8 mouse cellular contexts compared by ENCODE assay signal in genomic region chr6:86694465-86694864, GRCm38 (mm10). TPM values are rescaled to one million over a fixed set of nuclear protein-coding genes. Genes with fewer than 3 reads are reported as not detected.
DNase-seq lines count a peak whose midpoint lies in the region; ATAC-seq and TF ChIP-seq lines count a peak whose summit lies in the region.

No protein-coding gene starts in this region.

- peak in 1 of 2 experiments; percentile 59 for DNase-seq in layer of hippocampus, adult 2 months (ENCODE audit: low spot score in 2 of 2)
- DNase-seq in layer of hippocampus, adult 9-10 months (ENCODE audit: low spot score) = no peak
- DNase-seq in ES-E14 (ENCODE audit: low read depth, low spot score) = peak; percentile 70
- peak; percentile 59 to 69 for DNase-seq in adrenal gland, postnatal 36 days
- DNase-seq in left cerebral cortex, postnatal 14 days (ENCODE audit: low spot score in 2 of 2) = peak; percentile 44 to 57
- no peak for DNase-seq in yolk sac, embryonic 10.5 days (ENCODE audit: low spot score)

- no peak overlapping the region for H3K27ac ChIP-seq in layer of hippocampus, adult 2 months
- no peak overlapping the region for H3K27ac ChIP-seq in ES-E14 (ENCODE audit: insufficient read depth, low read depth, low read length, poor library complexity, severe bottlenecking)
- H3K27ac ChIP-seq in embryonic fibroblast, embryonic 13.5 days (ENCODE audit: insufficient read depth, low read length) = no peak overlapping the region

- no peaks in the 10 kb centered on the region for H3K9me3 ChIP-seq in ES-E14 (ENCODE audit: control insufficient read depth, insufficient read depth, low read depth, low read length)

- peak; percentile 88 for TF ChIP-seq CTCF in layer of hippocampus, adult 2 months (conservative IDR thresholded peaks at IDR 0.05)
- peak; percentile 38; the same call in 1 of the 2 replicates for TF ChIP-seq CTCF in embryonic fibroblast, embryonic 13.5 days (IDR thresholded peaks at IDR 0.05; ENCODE audit: borderline replicate concordance, insufficient read depth, low read length)

- ATAC-seq in neutrophil, adult 5-6 weeks (ENCODE audit: extremely low read depth, insufficient number of reproducible peaks, low FRiP score, poor library complexity, severe bottlenecking) = peak; percentile 80

- H3K4me3 ChIP-seq in layer of hippocampus, adult 2 months = no peak overlapping the region
- no peak overlapping the region for H3K4me3 ChIP-seq in ES-E14 (ENCODE audit: insufficient read depth in 1 of 2, low read depth in 1 of 2, low read length in 2 of 2, poor library complexity in 1 of 2, severe bottlenecking in 1 of 2)
- no peak overlapping the region for H3K4me3 ChIP-seq in embryonic fibroblast, embryonic 13.5 days (ENCODE audit: insufficient read depth, low read length)

- no peak overlapping the region for H3K9ac ChIP-seq in ES-E14 (ENCODE audit: insufficient read depth, low read depth, low read length, poor library complexity, severe bottlenecking)

- intact Hi-C loops in left cerebral cortex, postnatal 14 days (cut with DNase I) = no loop called here

- no peaks in the 10 kb centered on the region; a peak in 1 of 4 replicates for H3K4me1 ChIP-seq in ES-E14 (ENCODE audit: control insufficient read depth in 2 of 2, insufficient read depth in 2 of 2, low read length in 2 of 2, poor library complexity in 1 of 2)
- no peaks in the 10 kb centered on the region for H3K4me1 ChIP-seq in embryonic fibroblast, embryonic 13.5 days (ENCODE audit: control insufficient read depth, insufficient read depth, low read length)

- in situ Hi-C loops in ES-E14 (cut with MboI; ENCODE audit: low sequenced_read_pairs in 2 of 2, unreplicated experiment in 2 of 2) = no loop called here

- no peak for TF ChIP-seq POLR2A in embryonic fibroblast, embryonic 13.5 days (IDR thresholded peaks at IDR 0.05; ENCODE audit: low read depth, low read length)

- H3K36me3 ChIP-seq in ES-E14 (ENCODE audit: control insufficient read depth, insufficient read depth, low read length, poor library complexity, severe bottlenecking) = peaks cover 7% of the 10 kb centered on the region; the same call in 1 of the 2 replicates

TF ChIP-seq in ES-E14, 5 proteins besides CTCF, POLR2A, EP300 and RAD21:
- TF ChIP-seq MAFK (IDR thresholded peaks at IDR 0.05; ENCODE audit: insufficient read depth, low read depth, low read length) (no peak), ZNF384 (IDR thresholded peaks at IDR 0.05; ENCODE audit: low read depth, low read length) (no peak), ZC3H11A (IDR thresholded peaks at IDR 0.05; ENCODE audit: borderline replicate concordance, low read depth, low read length) (0 out of 2 replicates have a peak, but pooled peaks have one; percentile 21)

RNA-seq across cellular contexts. Expression of gene Snrnp27, which starts 10.1 kb away (rescaled TPM):
- 10 to 100 TPM; 60.6 to 60.8 TPM for total RNA-seq in layer of hippocampus, adult 2 months (2021)
- total RNA-seq in ES-E14 (2012; rRNA removed) = 46.8 and 58.3 TPM in 2 replicates
- total RNA-seq in adrenal gland, postnatal 36 days (2021) = 10 to 100 TPM; 58.9 to 65.4 TPM
- polyA plus RNA-seq in embryonic fibroblast, embryonic 13.5 days (2011; ENCODE audit: insufficient read length, low read depth, missing spikeins) = 64.1 and 65.6 TPM in 2 replicates
- 10 to 100 TPM; 53.0 to 54.2 TPM for total RNA-seq in left cerebral cortex, postnatal 14 days (2021)
- total RNA-seq in neutrophil, adult 5-6 weeks (2017) = 58.8 and 65.9 TPM in 2 replicates

RNA-seq across cellular contexts. Expression of gene Mxd1, which starts 25.5 kb away (rescaled TPM):
- total RNA-seq in layer of hippocampus, adult 2 months (2021) = 10 to 100 TPM; 17.9 to 20.7 TPM
- total RNA-seq in ES-E14 (2012; rRNA removed) = 3.1 and 4.0 TPM in 2 replicates
- 1 to 10 TPM; 9.0 to 9.6 TPM for total RNA-seq in adrenal gland, postnatal 36 days (2021)
- polyA plus RNA-seq in embryonic fibroblast, embryonic 13.5 days (2011; ENCODE audit: insufficient read length, low read depth, missing spikeins) = 5.4 and 5.8 TPM in 2 replicates
- 10 to 100 TPM; 21.5 to 21.6 TPM for total RNA-seq in left cerebral cortex, postnatal 14 days (2021)
- total RNA-seq in neutrophil, adult 5-6 weeks (2017) = 846 and 903 TPM in 2 replicates

RNA-seq across cellular contexts. Expression of gene Gmcl1, which starts 38.7 kb away (rescaled TPM):
- 10 to 100 TPM; 28.3 to 31.5 TPM for total RNA-seq in layer of hippocampus, adult 2 months (2021)
- total RNA-seq in ES-E14 (2012; rRNA removed) = 14.6 and 18.5 TPM in 2 replicates
- 10 to 100 TPM; 14.6 to 24.3 TPM for total RNA-seq in adrenal gland, postnatal 36 days (2021)
- polyA plus RNA-seq in embryonic fibroblast, embryonic 13.5 days (2011; ENCODE audit: insufficient read length, low read depth, missing spikeins) = 26.1 and 34.9 TPM in 2 replicates
- 10 to 100 TPM; 32.6 to 34.0 TPM for total RNA-seq in left cerebral cortex, postnatal 14 days (2021)
- total RNA-seq in neutrophil, adult 5-6 weeks (2017) = 27.6 and 33.4 TPM in 2 replicates

Comparison
In these comparisons a context has a peak if more than half of its experiments do, and no peak if none do; other contexts are left out.
1. DNase-seq: peak in ES-E14 (single experiment), adrenal gland, postnatal 36 days (2 of 2) and left cerebral cortex, postnatal 14 days (2 of 2); none in layer of hippocampus, adult 9-10 months (single experiment) and yolk sac, embryonic 10.5 days (single experiment).
2. RNA of gene Mxd1, which starts 25.5 kb away (total RNA-seq): 846 to 903 TPM in neutrophil, adult 5-6 weeks; 21.5 to 21.6 TPM in left cerebral cortex, postnatal 14 days, 17.9 to 20.7 TPM in layer of hippocampus, adult 2 months, 9.0 to 9.6 TPM in adrenal gland, postnatal 36 days and 3.1 to 4.0 TPM in ES-E14; every median in the first group is over 10 times any median in the second.